Mouse (Mus musculus) lung, postnatal 0 days (tissue): ENCODE measurements around the gene Trat1.

ENCODE experiments used
- CTCF ChIP-seq: IDR thresholded peaks from 2 replicates; pipeline ENCODE4 v1.5.1; 2016; ENCODE audit warnings: antibody characterized with exemption, mild to moderate bottlenecking
- EP300 ChIP-seq: IDR thresholded peaks from 2 replicates; pipeline ENCODE4 v1.6.1; 2016; ENCODE audit warnings: antibody characterized with exemption, mild to moderate bottlenecking, control low read depth

GRCm38 (mm10) chr16:48716343-48716742 is 55.5 kb downstream of the Trat1 start:
- TF ChIP-seq CTCF (no peak), EP300 (no peak)
